Mouse (Mus musculus) liver, embryonic 15.5 days (tissue): ENCODE results near the gene Gfpt2. TPM values are rescaled to one million over a fixed set of nuclear protein-coding genes. Genes with fewer than 3 reads are reported as not detected.
"Not testable (repeated sequence)": the region's sequence is repeated elsewhere in the genome, so short reads cannot be mapped to it uniquely, and the experiment has no call there.

Experiments used
- ATAC-seq: fragments of 200-750 bp; cut with Nextera tagmentation; 2 replicates; pipeline ENCODE4 v1.8.0; 2017; ENCODE audit warnings: moderate number of reproducible peaks, mild to moderate bottlenecking, moderate library complexity; ENCODE audit not compliant: insufficient read depth
- H3K27ac ChIP-seq: fragments of 300-500 bp; sonication (generic); replicated peaks from 2 replicates; pipeline ENCODE4 v1.5.1; 2015; ENCODE audit warnings: mild to moderate bottlenecking, inconsistent platforms
- H3K27me3 ChIP-seq: fragments of 300-500 bp; sonication (generic); 2 replicates; pipeline ENCODE4 v1.6.1; 2015; ENCODE audit warnings: mild to moderate bottlenecking, inconsistent platforms
- H3K36me3 ChIP-seq: fragments of 300-500 bp; sonication (generic); replicated peaks from 2 replicates; pipeline ENCODE4 v1.6.1; 2015; ENCODE audit warnings: moderate library complexity, mild to moderate bottlenecking, inconsistent platforms
- H3K4me1 ChIP-seq: fragments of 300-500 bp; sonication (generic); replicated peaks from 2 replicates; pipeline ENCODE4 v1.6.1; 2015; ENCODE audit warnings: inconsistent platforms
- H3K4me2 ChIP-seq: fragments of 300-500 bp; sonication (generic); 2 replicates; pipeline ENCODE4 v1.6.1; 2015; ENCODE audit warnings: moderate library complexity, mild to moderate bottlenecking, inconsistent platforms
- H3K4me3 ChIP-seq: fragments of 300-500 bp; sonication (generic); replicated peaks from 2 replicates; pipeline ENCODE4 v1.5.1; 2015; ENCODE audit warnings: mild to moderate bottlenecking, inconsistent platforms
- H3K9ac ChIP-seq: fragments of 300-500 bp; sonication (generic); 2 replicates; pipeline ENCODE4 v1.6.1; 2015; ENCODE audit warnings: moderate library complexity, mild to moderate bottlenecking, inconsistent platforms
- H3K9me3 ChIP-seq: fragments of 300-500 bp; sonication (generic); replicated peaks from 2 replicates; pipeline ENCODE4 v1.6.1; 2016; ENCODE audit warnings: inconsistent platforms
- WGBS: fragments of 180-500 bp; shearing (Covaris S2); methylation state at CpG from one replicate; pipeline ENCODE4 v1.1.7; 2015; ENCODE audit warnings: mixed read lengths; ENCODE audit not compliant: insufficient replicate concordance; 5-methylcytosine and 5-hydroxymethylcytosine counted together
- polyA plus RNA-seq: library from polyadenylated mRNA; unstranded; fragments of >200 nt; fragmentation: Nextera tagmentation; extraction: Ambion mirVana; gene quantifications from 2 replicates; pipeline ENCODE4 v1.2.1, GENCODE M21; 2015

Gfpt2 gene
- polyA plus RNA-seq, 1 experiment from 2014 or later: 0.74 TPM

DNA sequence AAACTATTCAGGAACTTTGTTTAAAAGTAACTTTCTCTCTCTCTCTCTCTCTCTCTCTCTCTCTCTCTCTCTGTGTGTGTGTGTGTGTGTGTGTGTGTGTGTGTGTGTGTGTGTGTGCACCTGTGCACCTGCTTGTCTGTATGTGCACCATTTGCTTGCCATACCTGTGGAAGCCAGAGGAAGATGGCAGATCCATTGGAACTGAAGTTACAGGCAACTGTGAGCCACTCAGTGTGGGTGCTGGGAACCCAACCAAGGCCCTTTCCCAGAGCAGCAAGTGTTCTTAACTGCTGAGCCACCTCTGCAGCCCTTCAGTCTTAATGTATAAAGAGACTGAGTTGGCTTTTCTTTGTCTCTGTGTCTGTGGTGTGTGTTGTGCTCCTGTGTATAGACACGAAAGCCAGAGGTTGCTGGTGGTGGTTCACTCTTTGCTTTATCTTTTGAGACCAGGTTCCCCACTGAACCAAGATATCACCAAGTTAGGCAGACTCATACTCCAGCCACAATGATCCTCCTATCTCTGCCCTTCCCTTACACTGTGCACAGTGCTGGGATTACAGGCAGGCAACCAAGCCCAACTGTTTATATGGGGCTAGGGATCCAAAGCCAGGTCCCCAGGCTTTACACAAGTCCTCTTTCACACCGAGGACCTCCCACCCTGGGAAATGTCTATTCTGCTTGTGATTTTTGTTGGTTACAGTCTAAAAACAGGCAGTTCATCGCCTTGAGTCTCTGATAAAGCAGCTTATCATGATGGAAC, 28.4 kb upstream of the Gfpt2 start:
- H3K4me1 ChIP-seq: peaks cover 28% of the 10 kb centered on the region
- no peak overlapping the region for H3K4me3 ChIP-seq
- WGBS: 17% methylated on average over 3 of the region's 3 CpGs
- peak; percentile 94 for ATAC-seq
- peak overlapping the region; percentile 6 for H3K4me2 ChIP-seq
- no peak overlapping the region; the same call in 1 of the 2 replicates for H3K27ac ChIP-seq
- no peak overlapping the region for H3K9ac ChIP-seq
- H3K27me3 ChIP-seq: no peaks in the 10 kb centered on the region; the same call in 1 of the 2 replicates
- no peaks in the 10 kb centered on the region for H3K9me3 ChIP-seq
- no peaks in the 10 kb centered on the region for H3K36me3 ChIP-seq

DNA sequence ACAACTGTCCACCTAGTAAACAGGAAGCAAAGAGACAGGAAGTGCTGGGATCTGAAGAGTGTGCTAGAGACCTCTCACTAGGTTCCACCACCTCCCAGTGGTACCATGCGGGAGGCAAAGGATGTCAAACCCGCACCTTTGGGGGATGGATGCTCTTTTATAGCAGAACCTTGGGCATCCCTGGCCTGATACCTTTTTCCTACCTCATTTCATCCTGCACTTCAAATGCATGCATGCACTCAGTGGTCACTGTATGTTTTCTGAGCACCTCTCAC, 27.9 kb upstream of the Gfpt2 start:
- Histone ChIP-seq H3K9ac (no peak overlapping the region), H3K4me2 (peak overlapping the region; percentile 6), H3K9me3 (no peaks in the 10 kb centered on the region), H3K27ac (no peak overlapping the region), H3K4me1 (peaks cover 28% of the 10 kb centered on the region), H3K36me3 (no peaks in the 10 kb centered on the region), H3K4me3 (no peak overlapping the region), H3K27me3 (no peaks in the 10 kb centered on the region; the same call in 1 of the 2 replicates)
- 43% methylated on average over 2 of the region's 2 CpGs for WGBS
- peak; percentile 59 for ATAC-seq

- not testable (repeated sequence) for H3K27ac ChIP-seq, H3K9me3 ChIP-seq
- 73% methylated on average over 6 of the region's 6 CpGs for WGBS
Observed at GRCm38 (mm10) chr11:49767497-49767896, 26.5 kb upstream of the Gfpt2 start.

DNA sequence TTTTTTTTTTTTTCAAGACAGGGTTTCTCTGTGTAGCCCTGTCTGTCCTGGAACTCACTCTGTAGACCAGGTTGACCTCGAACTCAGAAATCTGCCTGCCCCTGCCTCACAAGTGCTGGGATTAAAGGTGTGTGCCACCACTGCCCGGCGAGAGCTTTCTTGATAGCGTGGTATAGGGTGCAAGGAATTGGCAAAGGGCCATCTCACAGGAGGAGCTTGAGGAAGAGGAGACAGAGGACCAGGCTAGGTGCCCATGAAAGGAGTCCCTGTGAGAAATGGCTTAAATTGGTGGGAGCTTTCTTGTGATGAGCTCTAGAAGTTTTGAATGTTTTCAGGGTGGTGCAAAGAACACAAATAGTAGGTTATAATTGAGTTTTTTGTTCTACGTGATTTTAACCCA, 25.2 kb upstream of the Gfpt2 start:
- peaks cover 28% of the 10 kb centered on the region for H3K4me1 ChIP-seq
- ATAC-seq: no peak
- no peak overlapping the region for H3K4me2 ChIP-seq
- H3K9me3 ChIP-seq: no peaks in the 10 kb centered on the region
- H3K27me3 ChIP-seq: no peaks in the 10 kb centered on the region
- WGBS: 59% methylated on average over 5 of the region's 5 CpGs
- H3K36me3 ChIP-seq: no peaks in the 10 kb centered on the region
- H3K4me3 ChIP-seq: no peak overlapping the region
- H3K9ac ChIP-seq: no peak overlapping the region
- H3K27ac ChIP-seq: no peak overlapping the region

More at GRCm38 (mm10) chr11:49767497-49767896, 26.5 kb upstream of the Gfpt2 start:
- H3K4me3 ChIP-seq, H3K27me3 ChIP-seq, H3K36me3 ChIP-seq, H3K4me2 ChIP-seq, H3K9ac ChIP-seq, ATAC-seq: not testable (repeated sequence)
- peaks cover 28% of the 10 kb centered on the region for H3K4me1 ChIP-seq

- Histone ChIP-seq H3K27me3 (no peaks in the 10 kb centered on the region), H3K4me1 (peaks cover 10% of the 10 kb centered on the region), H3K4me2 (no peak overlapping the region), H3K27ac (no peak overlapping the region), H3K9me3 (no peaks in the 10 kb centered on the region), H3K36me3 (no peaks in the 10 kb centered on the region), H3K4me3 (no peak overlapping the region), H3K9ac (no peak overlapping the region)
- no peak for ATAC-seq
- WGBS: 45% methylated on average over 9 of the region's 9 CpGs
Observed at GRCm38 (mm10) chr11:49770676-49771550, 23.1 kb upstream of the Gfpt2 start.

GRCm38 (mm10) chr11:49772251-49772650, 21.7 kb upstream of the Gfpt2 start:
- H3K4me3 ChIP-seq: no peak overlapping the region
- H3K9me3 ChIP-seq: no peaks in the 10 kb centered on the region
- ATAC-seq: no peak
- H3K4me1 ChIP-seq: no peaks in the 10 kb centered on the region
- no peak overlapping the region for H3K9ac ChIP-seq
- H3K27me3 ChIP-seq: no peaks in the 10 kb centered on the region
- WGBS: 24% methylated on average over 5 of the region's 5 CpGs
- H3K36me3 ChIP-seq: no peaks in the 10 kb centered on the region
- no peak overlapping the region for H3K27ac ChIP-seq
- no peak overlapping the region for H3K4me2 ChIP-seq

DNA sequence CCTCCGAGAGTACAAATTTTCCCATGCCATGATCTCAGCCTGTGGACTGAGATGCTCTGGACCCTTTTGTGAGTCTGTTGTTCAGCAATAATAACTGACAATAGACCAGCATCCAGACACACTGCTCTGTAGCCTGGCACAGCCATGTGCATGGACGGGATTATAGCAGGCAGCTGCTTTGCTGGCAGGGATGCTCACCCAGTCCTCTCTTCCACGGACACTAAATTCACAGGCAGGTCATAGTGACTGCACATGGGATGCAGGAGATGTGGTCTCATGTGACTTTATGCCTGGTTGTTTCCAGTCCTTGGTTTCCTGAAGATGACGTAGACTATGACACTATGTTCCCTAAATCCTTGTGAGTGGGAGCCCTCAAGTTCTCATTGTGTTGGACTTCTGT, 19.1 kb upstream of the Gfpt2 start:
- H3K27me3 ChIP-seq: no peaks in the 10 kb centered on the region
- no peak overlapping the region for H3K9ac ChIP-seq
- H3K9me3 ChIP-seq: no peaks in the 10 kb centered on the region
- no peak overlapping the region for H3K4me3 ChIP-seq
- WGBS: 68% methylated on average over 4 of the region's 4 CpGs
- no peaks in the 10 kb centered on the region for H3K36me3 ChIP-seq
- no peak for ATAC-seq
- H3K4me2 ChIP-seq: no peak overlapping the region
- no peaks in the 10 kb centered on the region for H3K4me1 ChIP-seq
- H3K27ac ChIP-seq: no peak overlapping the region

GRCm38 (mm10) chr11:49778844-49779243, 15.1 kb upstream of the Gfpt2 start:
- no peak overlapping the region for H3K27ac ChIP-seq
- H3K9me3 ChIP-seq: no peaks in the 10 kb centered on the region
- no peak overlapping the region for H3K4me2 ChIP-seq
- H3K9ac ChIP-seq: no peak overlapping the region
- H3K4me3 ChIP-seq: no peak overlapping the region
- 69% methylated on average over 6 of the region's 6 CpGs for WGBS
- ATAC-seq: no peak
- no peaks in the 10 kb centered on the region for H3K36me3 ChIP-seq
- no peaks in the 10 kb centered on the region for H3K27me3 ChIP-seq
- H3K4me1 ChIP-seq: no peaks in the 10 kb centered on the region

GRCm38 (mm10) chr11:49780161-49780817, 13.7 kb upstream of the Gfpt2 start:
- no peaks in the 10 kb centered on the region for H3K36me3 ChIP-seq
- no peak overlapping the region for H3K4me2 ChIP-seq
- H3K4me3 ChIP-seq: no peak overlapping the region
- WGBS: 46% methylated on average over 4 of the region's 4 CpGs
- ATAC-seq: no peak
- H3K27me3 ChIP-seq: no peaks in the 10 kb centered on the region
- no peaks in the 10 kb centered on the region for H3K9me3 ChIP-seq
- H3K4me1 ChIP-seq: no peaks in the 10 kb centered on the region
- no peak overlapping the region for H3K9ac ChIP-seq
- no peak overlapping the region for H3K27ac ChIP-seq

DNA sequence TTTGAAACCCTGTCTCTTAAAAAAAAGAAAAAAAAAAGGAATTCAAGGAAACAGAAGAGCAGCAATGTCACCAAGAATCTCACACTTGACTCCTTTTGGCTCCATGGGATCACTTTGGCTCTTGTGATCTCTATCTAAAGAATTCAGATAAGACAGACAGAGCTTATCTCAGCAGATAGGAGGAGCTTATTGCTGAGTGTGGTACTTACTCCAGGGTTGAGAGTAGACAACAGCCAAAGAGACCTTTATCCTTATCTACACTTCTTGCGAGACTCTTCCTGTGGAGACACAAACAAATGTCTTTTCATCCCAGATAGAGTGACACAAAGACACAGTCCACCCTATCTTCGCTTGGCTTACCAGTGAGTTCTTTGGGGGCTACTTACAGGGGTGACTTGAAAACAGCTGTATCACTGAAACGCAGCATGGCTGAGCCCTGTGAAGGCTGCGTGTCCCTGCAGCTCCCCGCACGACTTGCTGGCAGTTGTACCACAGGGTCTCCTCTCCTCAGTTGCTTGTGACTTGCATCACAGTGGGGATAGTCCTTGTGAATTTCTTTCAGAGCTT, 12.1 kb upstream of the Gfpt2 start:
- no peak overlapping the region for H3K4me2 ChIP-seq
- ATAC-seq: no peak
- H3K4me3 ChIP-seq: no peak overlapping the region
- no peaks in the 10 kb centered on the region for H3K4me1 ChIP-seq
- no peak overlapping the region for H3K9ac ChIP-seq
- peaks cover 12% of the 10 kb centered on the region; the same call in 1 of the 2 replicates for H3K27me3 ChIP-seq
- H3K36me3 ChIP-seq: no peaks in the 10 kb centered on the region
- H3K27ac ChIP-seq: no peak overlapping the region
- 12% methylated on average over 6 of the region's 6 CpGs for WGBS
- no peaks in the 10 kb centered on the region for H3K9me3 ChIP-seq

GRCm38 (mm10) chr11:49793131-49793530, 847 bp upstream of the Gfpt2 start:
- WGBS: 14% methylated on average over 14 of the region's 14 CpGs
- no peak overlapping the region for H3K27ac ChIP-seq
- H3K4me2 ChIP-seq: no peak overlapping the region
- ATAC-seq: no peak
- H3K27me3 ChIP-seq: peaks cover 62% of the 10 kb centered on the region
- H3K9ac ChIP-seq: no peak overlapping the region
- no peaks in the 10 kb centered on the region for H3K9me3 ChIP-seq
- peaks cover 15% of the 10 kb centered on the region for H3K4me1 ChIP-seq
- no peaks in the 10 kb centered on the region for H3K36me3 ChIP-seq
- no peak overlapping the region for H3K4me3 ChIP-seq
